Mouse (Mus musculus) olfactory bulb, adult 2 months (tissue): ENCODE results near the gene Gm10097.

Experiments
- CTCF ChIP-seq: fragments of 200-500 bp; IDR thresholded peaks from 2 replicates; pipeline ENCODE4 v1.5.1; 2012; ENCODE audit warnings: low read depth, mild to moderate bottlenecking, low read length, moderate library complexity; ENCODE audit not compliant: insufficient read depth
- POLR2A ChIP-seq: fragments of 200-500 bp; IDR thresholded peaks from 2 replicates; pipeline ENCODE4 v1.6.1; 2012; ENCODE audit warnings: mild to moderate bottlenecking, low read depth, low read length, moderate library complexity; ENCODE audit not compliant: insufficient read depth

GRCm38 (mm10) chr10:5057661-5058060, 11.3 kb upstream of the Gm10097 start:
- TF ChIP-seq POLR2A (no peak), CTCF (no peak)
